14 mouse cellular contexts compared by ENCODE assay signal in genomic region chr8:77284473-77284872, GRCm38 (mm10).
"Had no signal": no experiment of that assay in that cellular context is flagged by ENCODE, and none has a peak within 500 bp of the region (broad histone marks: within the 10 kb centered on the region; RNA-seq: fewer than 3 reads in every experiment).

No protein-coding gene starts in this region.

- H3K4me2 ChIP-seq: liver, embryonic 11.5 days; liver, embryonic 15.5 days; lung, embryonic 14.5 days; midbrain, embryonic 12.5 days had no signal

- H3K4me1 ChIP-seq: liver, embryonic 15.5 days; midbrain, embryonic 12.5 days had no signal

- H3K27me3 ChIP-seq: liver, embryonic 15.5 days; midbrain, embryonic 12.5 days had no signal

- H3K36me3 ChIP-seq: limb, embryonic 10.5 days; liver, embryonic 15.5 days; midbrain, embryonic 12.5 days had no signal

- H3K9me3 ChIP-seq: limb, embryonic 10.5 days; liver, embryonic 15.5 days had no signal

- H3K4me3 ChIP-seq: limb, embryonic 10.5 days; liver, embryonic 15.5 days; midbrain, embryonic 12.5 days had no signal

- H3K27ac ChIP-seq: kidney, postnatal 0 days; limb, embryonic 10.5 days; liver, embryonic 15.5 days; macrophage; midbrain, embryonic 12.5 days had no signal

- DNase-seq: kidney, adult 11 months; kidney, adult 9 months; kidney, postnatal 36 days; lung, embryonic 14.5 days; lung, postnatal 14 days; right cerebral cortex, adult 18-20 months; right cerebral cortex, postnatal 25 days; thymus, postnatal 14 days had no signal

- H3K9ac ChIP-seq: liver, embryonic 15.5 days; lung, embryonic 14.5 days; midbrain, embryonic 12.5 days had no signal
